Mouse (Mus musculus) heart, adult 2 months (tissue): ENCODE data around the gene Gm11563. TPM values are rescaled to one million over a fixed set of nuclear protein-coding genes. Genes with fewer than 3 reads are reported as not detected.
"Not testable (repeated sequence)": the region's sequence is repeated elsewhere in the genome, so short reads cannot be mapped to it uniquely, and the experiment has no call there.

Experiments used
- DNase-seq, 2 experiments: peaks; one replicate each; pipeline ENCODE4 v3.0.0; 2021
- H3K27ac ChIP-seq: fragments of 200-600 bp; 2 replicates; pipeline ENCODE4 v1.8.1; 2022
- H3K27me3 ChIP-seq: fragments of 200-500 bp; 2 replicates; pipeline ENCODE4 v1.6.1; 2012; ENCODE audit warnings: mild to moderate bottlenecking, low read length, inconsistent platforms, mixed read lengths; ENCODE audit not compliant: control insufficient read depth, insufficient read depth
- H3K36me3 ChIP-seq: fragments of 200-500 bp; 2 replicates; pipeline ENCODE4 v1.6.1; 2012; ENCODE audit warnings: low read length, inconsistent platforms; ENCODE audit not compliant: control insufficient read depth, insufficient read depth
- H3K4me1 ChIP-seq: fragments of 200-500 bp; 2 replicates; pipeline ENCODE4 v1.6.1; 2011; ENCODE audit warnings: low read length; ENCODE audit not compliant: control insufficient read depth, insufficient read depth
- H3K4me3 ChIP-seq: fragments of 200-600 bp; 2 replicates; pipeline ENCODE4 v1.8.1; 2022
- H3K79me2 ChIP-seq: fragments of 200-500 bp; replicated peaks from 2 replicates; pipeline ENCODE4 v1.6.1; 2012; ENCODE audit warnings: mild to moderate bottlenecking, inconsistent platforms, low read length, moderate library complexity, mixed read lengths; ENCODE audit not compliant: control insufficient read depth, insufficient read depth
- H3K9ac ChIP-seq: fragments of 200-500 bp; 2 replicates; pipeline ENCODE4 v1.6.1; 2012; ENCODE audit warnings: low read depth, mild to moderate bottlenecking, control low read depth, inconsistent platforms, low read length, mixed read lengths
- CTCF ChIP-seq: fragments of 200-600 bp; IDR thresholded peaks from 2 replicates; pipeline ENCODE4 v1.8.1; 2022; ENCODE audit warnings: antibody characterized with exemption, mild to moderate bottlenecking, moderate library complexity
- EP300 ChIP-seq: fragments of 200-500 bp; IDR thresholded peaks from 2 replicates; pipeline ENCODE4 v1.6.1; 2011; ENCODE audit warnings: low read depth, low read length, control low read depth; ENCODE audit not compliant: insufficient read depth
- POLR2A ChIP-seq: fragments of 200-500 bp; IDR thresholded peaks from 2 replicates; pipeline ENCODE4 v1.6.1; 2011; ENCODE audit warnings: mild to moderate bottlenecking, low read depth, low read length, control low read depth; ENCODE audit not compliant: insufficient read depth
- WGBS: fragments of 180-500 bp; shearing (Covaris S2); methylation state at CpG from one replicate; pipeline ENCODE4 v1.1.7; 2018; 5-methylcytosine and 5-hydroxymethylcytosine counted together
- intact Hi-C: fragments of 180-260 bp; cut with DNase I; formaldehyde crosslinking; loops from one replicate; pipeline ENCODE4 v1.15.1; 2025
- polyA plus RNA-seq: library from polyadenylated mRNA; depleted of rRNA; stranded (reverse); fragments of >200 nt; gene quantifications from 2 replicates; pipeline ENCODE4 v1.2.3, GENCODE M21; 2012
- total RNA-seq, 2 experiments: library from RNA; stranded (reverse); gene quantifications; 2 replicates each; pipeline ENCODE4 v1.2.3; 2021

Gm11563 gene
- total and polyA plus RNA-seq, 3 experiments, result not detected

GRCm38 (mm10) chr11:99659256-99659655 is 496 bp upstream of the Gm11563 start:
- no peak overlapping the region for H3K9ac ChIP-seq
- H3K27ac ChIP-seq, result no peak overlapping the region
- H3K4me3 ChIP-seq, result no peak overlapping the region
- 59% methylated on average over 4 of the region's 4 CpGs for WGBS
- DNase-seq, result no peak
- H3K4me1 ChIP-seq, result no peaks in the 10 kb centered on the region
- no peaks in the 10 kb centered on the region for H3K36me3 ChIP-seq
- H3K79me2 ChIP-seq, result no peaks in the 10 kb centered on the region
- intact Hi-C loops, result no loop called here
- no peak for TF ChIP-seq CTCF
- H3K27me3 ChIP-seq, result 0 out of 2 replicates have a peak, but pooled peaks cover 3% of the 10 kb centered on the region

DNA sequence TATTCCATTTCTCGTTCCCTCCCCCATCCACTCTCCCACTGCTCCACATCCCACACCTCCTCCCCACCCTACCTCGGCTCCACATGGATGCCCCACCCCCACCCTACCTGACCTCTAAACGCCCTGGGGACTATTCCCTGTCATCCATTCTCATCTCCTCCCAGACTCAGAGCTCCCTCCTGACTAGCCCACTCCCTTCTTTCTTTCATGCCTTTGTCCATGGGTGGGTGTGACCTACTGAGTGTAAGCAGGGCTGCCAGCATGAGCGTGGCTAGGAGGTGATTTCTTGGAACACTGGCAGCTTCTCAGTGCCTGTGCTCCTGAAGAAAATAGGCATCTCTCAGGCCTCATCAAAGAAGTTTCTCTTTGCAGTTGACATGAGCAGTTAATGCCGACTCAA is 1.7 kb downstream of the Gm11563 start:
- Histone ChIP-seq H3K27ac (no peak overlapping the region), H3K4me3 (no peak overlapping the region), H3K79me2 (no peaks in the 10 kb centered on the region), H3K4me1 (no peaks in the 10 kb centered on the region), H3K36me3 (no peaks in the 10 kb centered on the region), H3K9ac (no peak overlapping the region), H3K27me3 (0 out of 2 replicates have a peak, but pooled peaks cover 3% of the 10 kb centered on the region)
- TF ChIP-seq POLR2A (no peak), EP300 (no peak), CTCF (no peak)
- 58% methylated on average over 5 of the region's 5 CpGs for WGBS
- intact Hi-C loops, result no loop called here
- DNase-seq, result no peak

GRCm38 (mm10) chr11:99650136-99650535 is 8.6 kb downstream of the Gm11563 start, which contains the start of gene Gm11555:
Gene Gm11555, minus strand, starts transcription at chr11:99650236.
- Histone ChIP-seq H3K4me3 (no peak within 1 kb of the TSS), H3K27me3 (no peaks in the 10 kb centered on the region), H3K79me2 (no peaks in the 10 kb centered on the region), H3K9ac (no peak within 1 kb of the TSS), H3K27ac (no peak within 1 kb of the TSS), H3K36me3 (no peaks in the 10 kb centered on the region), H3K4me1 (no peaks in the 10 kb centered on the region)
- DNase-seq, result no peak
- WGBS, result 59% methylated on average over 2 of the region's 2 CpGs
- TF ChIP-seq POLR2A, result no peak
- intact Hi-C loops, result no loop called here

DNA sequence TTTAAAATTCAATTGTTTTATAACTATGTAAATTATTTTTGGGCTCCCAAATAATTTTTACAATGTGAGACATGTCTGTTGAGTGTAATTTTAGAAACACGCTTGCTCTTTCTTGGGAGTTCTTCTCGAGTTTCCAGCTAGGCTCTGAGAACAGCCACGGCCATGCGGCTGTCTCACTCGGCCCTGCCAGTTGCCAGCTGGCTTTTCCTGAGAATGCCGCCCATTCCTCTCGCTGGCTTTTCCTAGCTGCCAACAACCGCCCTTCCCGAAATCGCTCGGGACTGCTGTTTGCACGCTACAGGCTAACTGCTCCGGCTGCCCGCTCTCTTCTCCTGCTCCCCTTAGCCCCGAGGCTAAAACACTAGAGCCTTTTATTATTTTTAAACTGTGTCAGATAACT is 12.3 kb downstream of the Gm11563 start:
- TF ChIP-seq EP300, result no peak
- TF ChIP-seq CTCF, result no peak
- no peak for TF ChIP-seq POLR2A
- no peaks in the 10 kb centered on the region for H3K79me2 ChIP-seq
- H3K9ac ChIP-seq, result no peak overlapping the region
- H3K36me3 ChIP-seq, result no peaks in the 10 kb centered on the region
- no peak for DNase-seq
- H3K4me3 ChIP-seq, result no peak overlapping the region
- H3K4me1 ChIP-seq, result no peaks in the 10 kb centered on the region
- no peaks in the 10 kb centered on the region; the same call in 1 of the 2 replicates for H3K27me3 ChIP-seq
- H3K27ac ChIP-seq, result no peak overlapping the region
- 78% methylated on average over 15 of the region's 15 CpGs for WGBS
- intact Hi-C loops, result no loop called here

DNA sequence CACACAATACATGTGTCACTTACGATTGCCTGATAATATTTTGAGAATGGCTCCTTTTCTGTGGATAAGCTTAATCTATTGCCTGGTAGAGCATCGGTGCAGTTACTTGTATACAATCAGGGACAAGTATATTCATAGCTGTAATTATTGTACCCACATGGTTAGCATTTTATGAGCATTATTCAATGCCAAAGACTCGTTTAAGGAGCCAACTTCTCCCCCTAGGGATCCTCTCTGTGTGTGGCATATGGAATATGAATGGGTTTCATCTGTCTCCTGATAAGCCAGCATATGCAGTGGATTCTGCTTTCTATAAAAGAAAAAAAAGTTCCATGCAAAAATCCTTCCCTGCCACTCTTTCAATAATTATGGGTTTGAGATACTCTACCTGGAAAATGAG is 14.4 kb downstream of the Gm11563 start:
- H3K4me3 ChIP-seq, result no peak overlapping the region
- intact Hi-C loops, result no loop called here
- H3K27ac ChIP-seq, result no peak overlapping the region
- H3K79me2 ChIP-seq, result no peaks in the 10 kb centered on the region
- TF ChIP-seq EP300, result no peak
- no peak for TF ChIP-seq CTCF
- no peak for TF ChIP-seq POLR2A
- no peak for DNase-seq
- 65% methylated on average over 3 of the region's 3 CpGs for WGBS
- H3K27me3 ChIP-seq, result no peaks in the 10 kb centered on the region; the same call in 1 of the 2 replicates
- no peaks in the 10 kb centered on the region for H3K4me1 ChIP-seq
- H3K36me3 ChIP-seq, result no peaks in the 10 kb centered on the region
- no peak overlapping the region for H3K9ac ChIP-seq

- intact Hi-C loops, DNase-seq, H3K9ac ChIP-seq, H3K4me3 ChIP-seq, H3K4me1 ChIP-seq, H3K36me3 ChIP-seq, H3K27me3 ChIP-seq, H3K27ac ChIP-seq, H3K79me2 ChIP-seq: not testable (repeated sequence)
- 75% methylated on average over 9 of the region's 9 CpGs for WGBS
Observed at GRCm38 (mm10) chr11:99643635-99644139, 15.1 kb downstream of the Gm11563 start, which contains the start of gene Krtap4-7. Gene Krtap4-7, minus strand, starts transcription at chr11:99644089.

- intact Hi-C loops, result no loop called here
- Histone ChIP-seq H3K4me3 (no peak overlapping the region), H3K79me2 (no peaks in the 10 kb centered on the region), H3K27ac (no peak overlapping the region), H3K4me1 (no peaks in the 10 kb centered on the region), H3K27me3 (no peaks in the 10 kb centered on the region; the same call in 1 of the 2 replicates), H3K9ac (no peak overlapping the region), H3K36me3 (no peaks in the 10 kb centered on the region)
- TF ChIP-seq EP300 (no peak), CTCF (no peak), POLR2A (no peak)
- DNase-seq, result no peak
- WGBS, result 7% methylated on average over 1 of the region's 1 CpGs
Observed at GRCm38 (mm10) chr11:99640926-99641325, 17.8 kb downstream of the Gm11563 start.
